Mouse (Mus musculus): Measurements from ENCODE around the gene Anxa1.

Gene Anxa1

DNA sequence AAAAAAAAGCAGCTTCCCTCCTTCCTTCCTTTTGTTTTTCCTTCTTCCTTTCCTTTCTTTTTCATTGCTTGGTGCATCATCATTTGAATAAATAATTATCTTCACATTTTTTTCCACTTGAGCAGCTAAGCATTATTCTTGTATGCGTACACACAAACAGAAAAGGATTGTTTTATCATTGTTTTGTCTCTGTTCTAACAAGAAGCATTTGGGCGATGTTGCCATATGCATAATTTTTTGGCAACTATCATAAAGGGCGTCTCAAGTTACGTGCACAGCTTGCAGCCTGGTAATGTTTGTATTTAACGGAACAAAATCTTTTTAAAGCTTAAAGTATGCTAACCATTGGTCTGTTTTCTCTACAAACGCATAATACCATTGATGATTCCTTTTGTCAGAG lies 5.1 kb downstream of the Anxa1 start:
- no peak for DNase-seq (ENCODE audit: extremely low read depth, low read depth, low spot score)

DNA sequence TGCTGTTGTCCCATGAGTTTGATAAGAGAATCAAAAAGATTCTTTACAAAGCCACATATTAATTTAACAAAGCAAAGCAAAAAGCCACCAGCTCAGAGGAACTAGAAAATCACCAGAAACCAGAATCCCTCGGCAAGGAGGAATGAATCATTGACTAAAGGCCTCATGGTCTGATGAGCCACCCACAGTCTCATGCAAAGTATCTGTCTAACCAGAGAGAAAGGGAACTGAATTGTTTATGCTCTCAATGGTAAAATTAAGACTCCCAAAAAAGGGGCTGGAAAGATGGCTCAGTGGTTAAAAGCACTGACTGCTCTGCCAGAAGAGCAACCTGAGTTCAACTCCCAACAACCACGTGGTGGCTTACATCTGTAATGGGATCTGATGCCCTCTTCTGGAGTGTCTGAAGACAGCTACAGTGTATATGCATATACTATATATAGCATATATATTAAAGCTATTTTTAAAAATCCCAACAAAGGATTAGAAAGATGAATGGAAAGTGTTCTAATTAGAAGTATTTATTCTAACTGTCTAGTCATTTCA lies 9.5 kb downstream of the Anxa1 start:
- DNase-seq (ENCODE audit: extremely low read depth, low read depth, low spot score) = no peak

DNA sequence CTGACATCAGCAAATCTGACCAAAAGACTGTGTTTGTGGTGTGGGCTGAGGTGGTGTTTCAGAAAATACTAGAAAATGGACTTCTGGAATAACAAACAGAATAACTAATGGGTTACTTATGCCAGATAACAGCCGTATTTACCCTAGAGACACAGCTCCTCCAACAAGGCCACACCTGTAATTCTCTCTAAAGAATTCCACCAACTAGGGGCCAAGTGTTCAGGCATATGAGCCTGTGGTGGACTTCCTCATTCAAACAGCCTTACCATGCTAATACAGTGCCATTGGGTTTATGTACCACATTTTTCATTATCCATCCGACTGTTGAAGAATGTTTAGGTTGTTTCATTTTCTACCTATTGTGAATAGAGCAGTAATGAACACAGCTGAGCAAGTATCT lies 20.6 kb downstream of the Anxa1 start:
- DNase-seq (ENCODE audit: extremely low read depth, low read depth, low spot score) = no peak

DNA sequence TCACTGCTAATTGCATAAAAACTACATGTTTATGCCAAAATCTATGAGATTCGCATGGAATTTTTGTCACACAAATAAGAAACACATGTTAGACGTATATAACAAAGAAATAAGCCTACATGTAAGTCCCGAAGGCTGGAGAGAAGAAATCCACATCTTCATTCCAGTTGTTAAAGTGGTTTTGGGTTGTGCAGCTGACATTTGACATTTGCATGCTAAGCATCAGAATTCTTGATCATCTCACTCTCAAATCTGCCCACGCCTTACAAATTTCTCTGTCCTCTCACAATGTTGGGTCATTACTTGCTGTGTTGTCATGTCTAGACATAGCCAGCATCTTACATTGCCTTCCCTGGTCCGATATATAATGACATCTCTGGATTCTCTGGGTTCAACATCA lies 24.2 kb downstream of the Anxa1 start:
- no peak for DNase-seq (ENCODE audit: extremely low read depth, low read depth, low spot score)

DNA sequence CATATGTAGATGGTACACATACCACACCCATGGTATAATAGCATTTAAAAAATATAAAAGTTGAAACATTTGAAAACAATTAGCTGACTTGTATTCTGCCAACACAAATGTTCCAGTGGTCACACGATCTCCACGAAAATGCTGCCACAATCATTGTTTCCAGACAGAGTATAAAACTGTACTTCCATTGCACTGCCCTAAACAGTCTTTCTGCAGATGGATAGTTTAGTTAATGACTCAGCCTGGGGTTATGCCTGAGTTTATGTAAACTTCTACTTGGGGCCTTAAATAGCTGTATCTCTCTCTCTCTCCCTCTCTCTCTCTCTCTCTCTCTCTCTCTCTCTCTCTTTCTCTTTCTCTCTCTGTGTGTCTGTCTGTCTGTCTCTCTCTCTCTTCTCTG lies 24.7 kb downstream of the Anxa1 start:
- no peak for DNase-seq (ENCODE audit: extremely low read depth, low read depth, low spot score)

DNA sequence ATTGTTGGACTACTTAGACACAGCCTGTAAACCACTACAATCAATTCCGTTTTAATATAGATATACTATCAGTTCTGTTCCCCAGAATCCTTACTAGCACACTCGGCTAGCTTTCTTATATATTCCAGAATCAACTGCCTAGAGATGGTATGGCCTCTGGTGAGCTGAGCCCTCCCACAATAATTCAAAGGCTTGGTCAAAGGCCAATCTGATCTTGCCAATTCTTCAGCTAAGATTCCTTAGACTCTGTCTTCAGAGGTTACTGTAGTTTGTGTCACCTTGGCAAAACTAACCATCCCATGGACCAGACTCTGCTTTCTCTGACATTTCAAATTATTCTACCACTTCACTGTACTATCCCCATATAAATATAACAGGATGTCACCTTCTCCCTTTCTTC lies 25.4 kb downstream of the Anxa1 start:
- DNase-seq (ENCODE audit: extremely low read depth, low read depth, low spot score) = no peak

DNA sequence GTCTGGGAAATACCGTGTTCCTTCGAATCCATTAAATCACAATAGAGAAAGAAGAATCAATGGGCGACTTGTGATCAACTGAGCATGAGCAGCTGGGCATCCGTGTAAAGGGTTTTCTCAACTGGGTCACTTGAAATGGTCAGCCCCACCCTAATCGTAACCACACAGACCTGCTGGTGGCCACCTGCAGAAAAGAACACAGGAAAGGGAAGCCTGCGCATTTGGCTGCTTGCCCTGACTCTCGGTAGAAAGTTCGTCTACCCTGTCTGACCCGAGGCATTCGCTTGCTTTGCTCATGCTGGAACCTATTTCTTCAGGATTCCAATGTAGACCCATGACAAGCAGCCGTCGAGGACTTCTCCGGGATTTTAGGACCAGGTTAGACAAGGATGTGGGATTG lies 25.8 kb downstream of the Anxa1 start:
- no peak for DNase-seq (ENCODE audit: extremely low read depth, low read depth, low spot score)

DNA sequence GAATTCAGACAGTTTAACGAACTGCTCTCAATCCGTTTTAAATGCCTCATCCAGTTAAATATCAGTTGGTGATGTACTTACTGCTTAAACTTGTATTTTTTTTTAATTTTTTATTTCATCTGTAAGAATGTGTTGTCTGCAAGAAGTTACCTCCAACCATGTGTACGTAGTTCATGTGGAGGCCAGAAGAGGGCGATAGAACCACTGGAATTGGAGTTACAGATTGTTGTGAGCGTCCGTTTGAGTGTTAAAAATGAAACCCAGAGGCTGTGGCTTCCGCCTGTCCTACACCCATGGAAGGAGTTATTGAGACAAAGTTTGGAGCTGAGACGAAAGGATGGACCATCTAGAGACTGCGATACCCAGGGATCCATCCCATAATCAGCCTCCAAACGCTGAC lies 27.5 kb downstream of the Anxa1 start:
- no peak for DNase-seq (ENCODE audit: extremely low read depth, low read depth, low spot score)

DNA sequence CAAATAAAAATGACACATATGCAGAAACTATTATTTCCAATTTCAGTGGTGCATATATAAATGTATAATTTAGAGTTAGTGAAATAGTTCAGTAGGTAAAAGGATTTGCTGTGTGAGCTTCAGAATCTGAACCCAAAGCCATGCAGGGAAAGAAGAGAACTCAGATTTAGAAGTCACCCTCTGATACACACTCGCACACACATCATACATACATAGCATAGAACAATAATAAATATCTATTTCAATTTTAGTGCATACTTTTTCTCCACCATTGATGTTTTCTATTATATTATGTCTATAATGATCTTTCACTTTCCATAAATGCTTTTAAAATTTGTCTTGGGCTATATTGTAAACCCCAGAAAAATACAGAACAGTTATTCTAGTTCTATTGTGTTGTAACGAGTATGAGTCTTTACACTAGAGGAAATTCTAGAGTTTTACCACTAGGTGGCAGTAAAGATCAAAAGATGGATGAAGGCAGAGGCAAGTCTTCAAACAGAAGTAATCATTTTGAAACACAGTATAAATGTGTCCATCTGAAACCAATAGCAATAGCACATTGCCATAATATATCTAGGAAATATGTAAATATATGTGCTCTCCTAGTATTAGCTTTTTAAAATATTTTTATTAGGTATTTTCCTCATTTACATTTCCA lies 28.7 kb downstream of the Anxa1 start:
- DNase-seq (ENCODE audit: extremely low read depth, low read depth, low spot score) = no peak

DNA sequence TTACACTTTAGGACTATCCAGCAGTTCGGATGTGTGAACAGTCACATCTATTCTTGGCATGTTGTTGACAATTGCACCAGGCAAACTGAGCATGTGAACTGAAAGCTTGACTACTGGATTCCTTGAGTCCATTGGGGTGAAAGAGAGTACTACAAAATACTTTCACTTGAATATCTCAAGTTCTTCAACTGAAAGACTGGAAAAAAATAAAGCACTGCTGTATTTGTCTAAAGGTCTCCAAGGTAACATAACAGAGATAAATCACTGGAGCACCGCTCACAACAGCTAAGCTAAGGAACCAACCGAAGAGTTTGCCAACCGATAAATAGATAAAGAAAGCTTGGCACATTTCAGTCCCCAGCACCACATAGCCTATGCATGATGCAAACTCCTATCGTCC lies 32.1 kb downstream of the Anxa1 start:
- no peak for DNase-seq (ENCODE audit: extremely low read depth, low read depth, low spot score)

DNA sequence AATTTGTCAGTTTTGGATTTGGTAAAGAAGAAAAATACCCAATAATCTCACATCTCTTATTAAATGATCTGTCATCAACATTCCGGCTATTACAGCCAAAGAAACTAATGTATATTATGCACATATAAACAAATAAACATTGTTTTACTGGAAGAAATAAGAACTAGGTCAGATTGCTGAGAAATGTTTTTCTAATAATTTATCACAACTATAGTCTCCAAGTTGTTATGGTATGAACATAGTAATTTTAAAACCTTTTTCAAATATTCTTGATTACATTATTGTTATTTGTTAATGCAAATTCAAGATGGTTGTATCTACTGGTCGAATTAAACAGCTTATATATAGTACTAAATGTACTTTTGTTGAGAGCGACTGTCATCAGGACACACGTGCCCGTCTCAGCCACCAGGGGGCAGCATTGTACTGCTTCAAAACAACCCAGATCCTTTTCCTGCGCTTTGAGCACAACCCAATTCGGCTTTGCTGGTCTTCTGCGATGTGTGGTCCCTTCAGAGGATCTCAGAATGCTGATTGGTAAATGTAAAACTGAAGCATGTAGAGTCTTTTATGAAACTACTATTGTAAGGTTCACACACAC lies 45.3 kb downstream of the Anxa1 start:
- no peak for DNase-seq (ENCODE audit: extremely low read depth, low read depth, low spot score)

DNA sequence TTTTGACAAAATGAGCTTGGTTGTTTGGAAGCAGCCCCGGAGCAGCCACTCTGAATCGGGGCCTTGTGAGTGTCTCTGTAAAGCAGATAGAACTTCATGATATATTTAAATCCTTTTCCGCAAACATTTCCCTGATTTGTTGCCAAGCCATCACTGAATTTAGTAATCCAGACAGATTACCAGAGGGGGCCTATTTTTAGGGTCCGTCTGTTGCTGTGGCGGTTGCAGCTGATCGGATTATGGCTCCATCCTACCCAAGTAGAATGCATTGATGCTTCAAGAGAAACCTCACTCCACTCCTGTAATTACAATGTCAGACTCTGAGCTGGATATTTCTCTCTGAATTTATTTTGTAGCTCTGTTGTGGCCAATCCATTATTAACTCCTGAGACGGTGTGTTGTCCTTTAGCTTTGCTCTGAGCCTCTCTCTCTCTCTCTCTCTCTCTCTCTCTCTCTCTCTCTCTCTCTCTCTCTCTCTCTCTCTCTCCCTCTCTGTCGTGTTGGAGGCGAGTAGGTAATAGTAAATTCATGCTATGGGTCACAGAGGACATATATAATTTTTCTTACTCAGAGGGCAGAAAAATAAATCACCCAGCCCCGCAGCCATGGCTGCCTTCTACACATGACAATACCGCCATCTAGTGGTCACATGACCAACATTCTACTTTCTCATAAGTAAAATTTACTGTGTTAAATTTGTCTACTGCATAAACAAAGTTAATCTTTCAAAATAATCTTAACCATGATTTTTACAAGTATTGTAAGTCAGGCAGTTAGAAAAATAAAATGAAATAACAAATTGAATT lies 46.0 kb downstream of the Anxa1 start:
- no peak for DNase-seq (ENCODE audit: extremely low read depth, low read depth, low spot score)

DNA sequence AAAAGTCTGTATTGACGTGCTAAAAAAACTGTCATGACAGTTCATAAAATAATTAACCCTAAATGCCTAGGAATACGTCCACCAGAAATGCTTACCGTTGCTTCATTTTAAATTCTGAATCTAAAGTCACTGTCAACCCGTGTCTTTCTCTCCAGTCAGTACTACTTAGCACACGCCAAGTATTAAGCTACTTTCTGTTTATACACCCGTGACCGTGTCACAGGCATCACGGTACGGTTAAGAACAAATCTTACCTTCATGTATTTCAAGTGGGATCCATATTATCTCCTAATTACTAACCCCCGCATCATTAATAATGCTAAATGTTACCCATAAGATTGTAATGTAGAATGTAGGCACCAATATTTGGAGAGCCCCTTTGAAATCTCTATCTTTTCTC lies 46.7 kb downstream of the Anxa1 start:
- no peak for DNase-seq (ENCODE audit: extremely low read depth, low read depth, low spot score)
